15 mouse cellular contexts compared by ENCODE assay signal in the genomic region with DNA sequence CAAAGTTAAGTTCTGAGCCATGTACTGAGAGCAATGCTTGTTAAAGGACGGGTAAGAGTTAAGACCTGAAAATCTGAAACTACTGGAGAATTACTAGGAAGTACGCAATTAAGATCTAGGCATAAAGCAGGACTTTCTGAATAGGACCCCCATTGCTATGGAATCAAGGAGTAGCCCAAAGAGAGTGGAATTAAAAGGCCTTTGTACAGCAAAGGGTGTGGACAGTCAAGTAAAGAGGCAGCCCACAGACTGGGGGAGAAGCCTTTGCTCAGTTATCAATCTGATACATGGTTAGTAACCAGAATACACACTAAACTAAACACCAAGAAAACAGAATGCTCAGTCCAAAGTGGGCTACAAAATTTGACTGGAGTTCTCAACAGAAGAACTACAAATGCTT.
"Had no signal": no experiment of that assay in that cellular context is flagged by ENCODE, and none has a peak within 500 bp of the region (broad histone marks: within the 10 kb centered on the region; RNA-seq: fewer than 3 reads in every experiment).

No protein-coding gene starts in this region.

- H3K4me2 ChIP-seq: neural tube, embryonic 15.5 days; stomach, embryonic 15.5 days had no signal

- DNase-seq: retina, postnatal 1 day; right cerebral cortex, adult 18-20 months; right cerebral cortex, postnatal 14 days; right cerebral cortex, postnatal 25 days; right cerebral cortex, postnatal 4 days; spleen, adult 18-20 months; thymus, adult 18-20 months; thymus, adult 2 months; thymus, postnatal 14 days; thymus, postnatal 25 days; thymus, postnatal 36 days; thymus, postnatal 4 days had no signal

- H3K27ac ChIP-seq: neural tube, embryonic 15.5 days; stomach, embryonic 15.5 days; stomach, postnatal 0 days had no signal

- H3K27me3 ChIP-seq: neural tube, embryonic 15.5 days; stomach, embryonic 15.5 days had no signal

- H3K9me3 ChIP-seq: neural tube, embryonic 15.5 days; stomach, embryonic 15.5 days had no signal

- H3K36me3 ChIP-seq: neural tube, embryonic 15.5 days; stomach, embryonic 15.5 days had no signal

- H3K4me3 ChIP-seq: neural tube, embryonic 15.5 days; stomach, embryonic 15.5 days had no signal

- H3K9ac ChIP-seq: neural tube, embryonic 15.5 days; stomach, embryonic 15.5 days had no signal
